Mouse (Mus musculus): ENCODE results near the gene Bloc1s5. TPM values are rescaled to one million over a fixed set of nuclear protein-coding genes. Genes with fewer than 3 reads are reported as not detected.
"Not testable (repeated sequence)": the region's sequence is repeated elsewhere in the genome, so short reads cannot be mapped to it uniquely, and the experiment has no call there.

The Bloc1s5 gene
- polyA plus RNA-seq, 1 experiment from 2014 or later = 20.3 TPM

DNA sequence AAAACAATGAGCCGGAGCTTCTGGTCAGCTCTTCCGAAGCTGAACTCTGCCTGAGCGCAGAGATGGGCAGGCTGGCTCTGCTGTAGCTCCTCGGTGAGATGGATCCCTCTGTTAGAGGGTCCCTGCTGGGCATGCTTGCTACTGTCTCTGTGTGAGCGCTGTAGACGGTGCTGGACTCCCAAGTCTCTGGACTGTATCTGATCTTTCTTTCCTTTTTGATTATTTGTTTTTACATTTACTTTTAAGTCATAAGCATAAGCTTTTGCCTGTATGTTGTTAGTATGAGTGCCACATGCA is 8.7 kb downstream of the Bloc1s5 start:
- Histone ChIP-seq H3K9me3 (ENCODE audit: control insufficient read depth, low read length) (no peaks in the 10 kb centered on the region), H3K4me1 (replicated peaks; ENCODE audit: control insufficient read depth, insufficient read depth, low read length) (no peaks in the 10 kb centered on the region; the same call in 1 of the 2 replicates), H3K9ac (ENCODE audit: low read depth, low read length) (peak overlapping the region; percentile 13; the same call in 1 of the 2 replicates), H3K36me3 (ENCODE audit: control insufficient read depth, insufficient read depth, low read length) (peaks cover 2% of the 10 kb centered on the region), H3K4me3 (ENCODE audit: low read depth, low read length) (no peak overlapping the region), H3K27me3 (replicated peaks; ENCODE audit: control insufficient read depth, insufficient read depth, low read length) (no peaks in the 10 kb centered on the region), H3K4me2 (no peak overlapping the region), H3K27ac (ENCODE audit: low read depth, low read length) (no peak overlapping the region)
- DNase-seq (ENCODE audit: low spot score) (no peak), ATAC-seq (replicated peaks; ENCODE audit: low FRiP score) (no peak)
- WGBS = 49% methylated on average over 6 of the region's 6 CpGs

DNA sequence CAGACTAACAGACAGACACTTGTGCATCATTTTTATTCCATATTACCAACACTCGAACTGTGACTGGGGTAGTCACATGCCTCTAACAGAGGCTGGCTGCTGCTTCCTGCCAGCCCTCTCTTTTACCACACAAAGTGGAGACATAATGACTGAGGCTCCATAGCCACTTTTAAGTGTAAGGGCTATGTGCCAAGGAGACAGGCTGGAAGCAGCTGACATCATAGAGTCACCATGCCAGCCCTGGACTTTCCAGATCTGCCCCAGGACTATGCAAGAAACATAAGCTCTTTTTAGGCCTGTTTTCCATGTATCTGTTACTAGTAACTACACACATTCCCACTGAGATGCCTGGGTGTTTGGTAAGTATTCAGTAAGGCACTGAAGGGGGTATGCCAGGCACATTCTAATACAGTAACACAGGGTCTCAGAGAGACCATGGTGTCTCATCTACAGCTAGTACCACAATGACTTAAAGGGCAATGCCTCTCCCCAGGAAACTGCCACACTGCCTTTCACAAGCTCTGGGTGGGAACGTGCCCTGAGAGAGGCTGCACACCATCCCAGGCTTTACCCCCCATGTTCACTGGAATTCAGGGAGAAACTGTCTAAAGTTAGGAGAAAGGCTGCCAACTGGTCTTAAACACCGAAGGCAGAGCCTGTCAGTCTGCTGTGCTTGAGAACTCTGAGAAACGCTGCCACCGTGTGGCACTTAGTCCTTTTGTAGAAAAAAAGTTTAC is 9.2 kb downstream of the Bloc1s5 start:
- H3K4me1 ChIP-seq (replicated peaks; ENCODE audit: control insufficient read depth, insufficient read depth, low read length) = no peaks in the 10 kb centered on the region; the same call in 1 of the 2 replicates
- no peak overlapping the region for H3K4me3 ChIP-seq (ENCODE audit: low read depth, low read length)
- H3K9ac ChIP-seq (ENCODE audit: low read depth, low read length) = peak overlapping the region; percentile 13; the same call in 1 of the 2 replicates
- H3K27me3 ChIP-seq (replicated peaks; ENCODE audit: control insufficient read depth, insufficient read depth, low read length) = no peaks in the 10 kb centered on the region
- no peak overlapping the region for H3K4me2 ChIP-seq
- no peaks in the 10 kb centered on the region for H3K9me3 ChIP-seq (ENCODE audit: control insufficient read depth, low read length)
- ATAC-seq (replicated peaks; ENCODE audit: low FRiP score) = no peak; the same call in 1 of the 2 replicates
- no peak for DNase-seq (ENCODE audit: low spot score)
- WGBS = 43% methylated on average over 5 of the region's 5 CpGs
- H3K36me3 ChIP-seq (ENCODE audit: control insufficient read depth, insufficient read depth, low read length) = peaks cover 2% of the 10 kb centered on the region
- no peak overlapping the region for H3K27ac ChIP-seq (ENCODE audit: low read depth, low read length)

DNA sequence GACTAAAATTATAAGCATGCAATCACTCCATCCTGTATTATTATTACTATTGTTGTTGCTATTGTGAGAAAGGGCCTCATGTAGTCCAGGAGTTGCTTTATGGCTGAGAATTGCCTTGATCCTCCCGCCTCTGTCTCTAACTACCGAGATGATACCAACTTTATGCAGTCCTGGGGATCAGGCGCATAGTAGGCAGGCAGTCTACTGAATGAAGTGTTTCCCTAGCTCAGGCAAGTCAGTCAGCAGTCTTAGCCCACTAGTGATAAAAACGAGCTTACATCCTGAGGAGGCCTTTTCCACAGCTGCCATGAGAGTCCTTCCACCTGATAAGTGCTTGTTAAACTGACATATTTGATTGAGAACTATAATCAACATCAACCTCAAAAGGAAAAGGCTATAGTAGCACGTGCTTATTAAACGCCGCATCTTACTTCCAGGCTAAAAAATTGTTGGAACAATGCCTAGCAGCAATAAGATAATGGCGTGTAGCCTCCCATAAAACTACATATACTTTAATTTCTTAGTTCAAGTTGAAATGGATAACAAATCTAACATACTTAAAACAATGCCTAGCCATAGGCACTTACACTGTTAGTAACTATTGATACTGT is 10.5 kb downstream of the Bloc1s5 start:
- no peak for DNase-seq (ENCODE audit: low spot score)

DNA sequence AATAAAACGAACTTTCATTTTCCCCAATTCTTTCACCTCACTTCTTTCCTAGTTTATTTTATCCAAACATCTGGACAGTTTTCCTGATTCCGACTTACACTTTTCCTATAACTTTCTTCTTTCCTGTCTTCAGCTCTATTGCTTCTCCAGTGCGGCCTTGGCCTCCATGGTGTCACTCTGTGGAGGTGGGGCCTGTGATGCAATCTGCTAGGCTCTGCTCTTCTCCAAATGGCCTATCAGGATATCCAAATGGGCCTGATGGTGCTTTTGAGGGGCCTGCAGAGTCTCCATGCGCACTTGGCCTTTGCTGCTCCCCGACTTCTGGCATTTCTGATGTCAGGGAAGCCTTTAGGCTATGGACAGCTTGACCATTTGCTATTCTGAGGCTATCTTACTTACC is 11.6 kb downstream of the Bloc1s5 start:
- DNase-seq (ENCODE audit: low spot score) (no peak), ATAC-seq (replicated peaks; ENCODE audit: low FRiP score) (no peak; the same call in 1 of the 2 replicates)
- 80% methylated on average over 5 of the region's 5 CpGs for WGBS
- Histone ChIP-seq H3K4me3 (ENCODE audit: low read depth, low read length) (no peak overlapping the region), H3K27me3 (replicated peaks; ENCODE audit: control insufficient read depth, insufficient read depth, low read length) (no peaks in the 10 kb centered on the region), H3K4me1 (replicated peaks; ENCODE audit: control insufficient read depth, insufficient read depth, low read length) (no peaks in the 10 kb centered on the region; the same call in 1 of the 2 replicates), H3K27ac (ENCODE audit: low read depth, low read length) (no peak overlapping the region), H3K9me3 (ENCODE audit: control insufficient read depth, low read length) (no peaks in the 10 kb centered on the region), H3K36me3 (ENCODE audit: control insufficient read depth, insufficient read depth, low read length) (no peaks in the 10 kb centered on the region; the same call in 1 of the 2 replicates), H3K4me2 (no peak overlapping the region), H3K9ac (ENCODE audit: low read depth, low read length) (no peak overlapping the region)

More for the DNA sequence above, 10.5 kb downstream of the Bloc1s5 start:
- no peaks in the 10 kb centered on the region for H3K9me3 ChIP-seq (ENCODE audit: control insufficient read depth, low read length)
- H3K27me3 ChIP-seq (replicated peaks; ENCODE audit: control insufficient read depth, insufficient read depth, low read length) = no peaks in the 10 kb centered on the region
- no peak overlapping the region for H3K4me2 ChIP-seq
- no peak for ATAC-seq (replicated peaks; ENCODE audit: low FRiP score)
- no peak overlapping the region for H3K9ac ChIP-seq (ENCODE audit: low read depth, low read length)
- H3K27ac ChIP-seq (ENCODE audit: low read depth, low read length) = no peak overlapping the region
- no peaks in the 10 kb centered on the region; the same call in 1 of the 2 replicates for H3K4me1 ChIP-seq (replicated peaks; ENCODE audit: control insufficient read depth, insufficient read depth, low read length)
- 87% methylated on average over 8 of the region's 8 CpGs for whole genome bisulfite sequencing
- H3K4me3 ChIP-seq (ENCODE audit: low read depth, low read length) = no peak overlapping the region
- H3K36me3 ChIP-seq (ENCODE audit: control insufficient read depth, insufficient read depth, low read length) = peaks cover 2% of the 10 kb centered on the region

DNA sequence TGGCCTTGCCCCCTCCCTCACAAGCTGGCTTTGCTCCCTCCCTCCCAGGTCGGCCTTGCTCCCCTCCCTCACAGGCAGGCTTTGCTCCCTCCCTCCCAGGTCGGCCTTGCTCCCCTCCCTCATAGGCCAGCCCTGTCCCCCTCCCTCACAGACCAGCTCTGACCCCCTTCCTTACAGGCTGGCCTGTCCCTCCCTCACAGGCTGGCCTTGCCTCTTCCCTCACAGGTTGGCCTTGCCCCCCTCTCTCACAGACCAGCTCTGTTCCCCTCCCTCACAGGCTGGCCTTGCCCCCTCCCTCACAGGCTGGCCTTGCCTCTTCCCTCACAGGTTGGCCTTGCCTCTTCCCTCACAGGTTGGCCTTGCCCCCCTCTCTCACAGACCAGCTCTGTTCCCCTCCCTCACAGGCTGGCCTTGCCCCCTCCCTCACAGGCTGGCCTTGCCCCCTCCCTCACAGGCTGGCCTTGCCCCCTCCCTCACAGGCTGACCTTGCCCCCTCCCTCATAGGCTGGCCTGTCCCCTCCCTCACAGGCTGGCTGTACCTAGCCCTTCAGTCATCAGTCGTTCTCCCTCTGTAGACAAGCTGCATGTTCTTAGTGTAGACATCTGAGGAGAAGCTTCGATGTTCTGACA is 16.8 kb downstream of the Bloc1s5 start:
- H3K36me3 ChIP-seq (ENCODE audit: control insufficient read depth, insufficient read depth, low read length); H3K9me3 ChIP-seq (ENCODE audit: control insufficient read depth, low read length); H3K27ac ChIP-seq (ENCODE audit: low read depth, low read length); ATAC-seq (replicated peaks; ENCODE audit: low FRiP score); H3K4me3 ChIP-seq (ENCODE audit: low read depth, low read length); DNase-seq (ENCODE audit: low spot score); H3K9ac ChIP-seq (ENCODE audit: low read depth, low read length); H3K27me3 ChIP-seq (replicated peaks; ENCODE audit: control insufficient read depth, insufficient read depth, low read length); H3K4me2 ChIP-seq: not testable (repeated sequence)
- H3K4me1 ChIP-seq (replicated peaks; ENCODE audit: control insufficient read depth, insufficient read depth, low read length) = peaks cover 37% of the 10 kb centered on the region
- WGBS = 71% methylated on average over 4 of the region's 4 CpGs

DNA sequence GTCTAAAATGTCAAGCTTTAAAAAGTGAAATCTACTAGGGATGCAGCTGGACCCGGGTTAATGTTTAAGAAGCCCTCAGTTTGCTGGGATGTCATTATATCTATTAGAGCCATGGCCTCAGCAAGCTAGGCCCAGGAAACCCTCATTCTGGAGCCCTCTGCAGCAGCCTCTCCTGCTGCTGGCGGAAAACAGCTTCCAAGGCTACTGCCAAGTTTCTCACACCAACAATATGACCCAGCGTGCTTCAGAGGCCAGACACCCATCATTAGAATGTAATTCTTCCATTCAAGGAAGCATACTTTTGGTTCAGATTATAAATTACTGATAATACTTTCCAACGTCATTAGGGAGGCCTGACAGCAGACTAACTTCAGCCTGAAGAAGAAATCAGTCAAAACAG is 18.0 kb downstream of the Bloc1s5 start:
- Histone ChIP-seq H3K9me3 (ENCODE audit: control insufficient read depth, low read length) (no peaks in the 10 kb centered on the region; the same call in 1 of the 2 replicates), H3K4me2 (no peak overlapping the region), H3K4me3 (ENCODE audit: low read depth, low read length) (no peak overlapping the region), H3K9ac (ENCODE audit: low read depth, low read length) (no peak overlapping the region), H3K4me1 (replicated peaks; ENCODE audit: control insufficient read depth, insufficient read depth, low read length) (peaks cover 37% of the 10 kb centered on the region), H3K27me3 (replicated peaks; ENCODE audit: control insufficient read depth, insufficient read depth, low read length) (no peaks in the 10 kb centered on the region), H3K27ac (ENCODE audit: low read depth, low read length) (no peak overlapping the region; the same call in 1 of the 2 replicates), H3K36me3 (ENCODE audit: control insufficient read depth, insufficient read depth, low read length) (peaks cover 10% of the 10 kb centered on the region)
- DNase-seq (ENCODE audit: low spot score) (no peak), ATAC-seq (replicated peaks; ENCODE audit: low FRiP score) (no peak)
- WGBS = 62% methylated on average over 4 of the region's 4 CpGs

DNA sequence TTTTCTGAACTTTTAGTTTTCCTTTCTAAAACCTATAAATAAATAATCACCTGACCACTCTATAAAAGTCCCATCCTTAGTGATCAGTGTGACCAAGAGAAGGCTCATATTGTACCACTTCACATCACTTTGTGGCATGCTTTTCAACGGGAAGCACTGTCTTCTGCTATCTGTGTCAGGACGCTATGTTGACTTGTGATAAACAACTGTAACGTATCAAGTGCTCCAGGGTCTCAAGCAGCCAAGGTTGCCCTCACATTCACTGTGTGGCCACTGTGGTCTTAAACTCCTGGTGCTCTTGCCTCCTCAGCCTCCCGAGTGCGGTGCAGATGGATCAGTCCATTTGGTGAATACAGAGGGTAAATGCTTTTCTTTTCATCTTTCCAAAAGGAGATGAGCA is 19.3 kb downstream of the Bloc1s5 start:
- no peaks in the 10 kb centered on the region for H3K27me3 ChIP-seq (replicated peaks; ENCODE audit: control insufficient read depth, insufficient read depth, low read length)
- H3K4me3 ChIP-seq (ENCODE audit: low read depth, low read length) = no peak overlapping the region
- H3K4me2 ChIP-seq = peak overlapping the region; percentile 1; the same call in 1 of the 2 replicates
- peaks cover 10% of the 10 kb centered on the region for H3K36me3 ChIP-seq (ENCODE audit: control insufficient read depth, insufficient read depth, low read length)
- H3K27ac ChIP-seq (ENCODE audit: low read depth, low read length) = peak overlapping the region; percentile 30
- peaks cover 37% of the 10 kb centered on the region for H3K4me1 ChIP-seq (replicated peaks; ENCODE audit: control insufficient read depth, insufficient read depth, low read length)
- no peak for DNase-seq (ENCODE audit: low spot score)
- 39% methylated on average over 5 of the region's 5 CpGs for whole genome bisulfite sequencing
- no peaks in the 10 kb centered on the region; the same call in 1 of the 2 replicates for H3K9me3 ChIP-seq (ENCODE audit: control insufficient read depth, low read length)
- H3K9ac ChIP-seq (ENCODE audit: low read depth, low read length) = no peak overlapping the region
- peak; percentile 79 for ATAC-seq (replicated peaks; ENCODE audit: low FRiP score)

DNA sequence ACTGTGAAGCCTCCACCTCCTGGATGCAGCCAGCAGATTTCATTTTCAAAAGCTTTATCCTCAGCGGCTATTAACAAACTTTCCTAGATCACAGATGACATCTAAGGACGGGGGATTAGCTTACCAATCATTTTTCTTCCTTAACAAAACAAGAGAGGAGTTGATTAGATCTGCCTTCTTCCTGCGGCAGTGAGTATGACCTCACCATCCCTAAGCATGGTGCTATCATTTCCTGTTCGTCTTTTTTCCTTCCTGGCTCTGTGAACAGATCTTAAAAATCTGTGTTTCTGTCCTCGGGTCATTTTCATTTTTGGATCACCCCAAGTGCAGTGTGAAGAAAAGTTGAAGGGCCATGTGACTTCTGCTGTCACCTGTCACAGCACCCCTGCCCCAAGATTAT is 20.6 kb downstream of the Bloc1s5 start:
- no peak for ATAC-seq (replicated peaks; ENCODE audit: low FRiP score)
- no peaks in the 10 kb centered on the region for H3K27me3 ChIP-seq (replicated peaks; ENCODE audit: control insufficient read depth, insufficient read depth, low read length)
- peak overlapping the region; percentile 18 for H3K4me2 ChIP-seq
- 0 out of 2 replicates have a peak overlapping the region, but pooled peaks have one; percentile 27 for H3K9ac ChIP-seq (ENCODE audit: low read depth, low read length)
- H3K36me3 ChIP-seq (ENCODE audit: control insufficient read depth, insufficient read depth, low read length) = peaks cover 10% of the 10 kb centered on the region
- peaks cover 37% of the 10 kb centered on the region for H3K4me1 ChIP-seq (replicated peaks; ENCODE audit: control insufficient read depth, insufficient read depth, low read length)
- no peak for DNase-seq (ENCODE audit: low spot score)
- no peak overlapping the region for H3K4me3 ChIP-seq (ENCODE audit: low read depth, low read length)
- peak overlapping the region; percentile 44; the same call in 1 of the 2 replicates for H3K27ac ChIP-seq (ENCODE audit: low read depth, low read length)
- no peaks in the 10 kb centered on the region; the same call in 1 of the 2 replicates for H3K9me3 ChIP-seq (ENCODE audit: control insufficient read depth, low read length)
- 34% methylated on average over 5 of the region's 5 CpGs for WGBS
